Mouse (Mus musculus): Measurements from ENCODE around the gene Trabd.

Gene Trabd

DNA sequence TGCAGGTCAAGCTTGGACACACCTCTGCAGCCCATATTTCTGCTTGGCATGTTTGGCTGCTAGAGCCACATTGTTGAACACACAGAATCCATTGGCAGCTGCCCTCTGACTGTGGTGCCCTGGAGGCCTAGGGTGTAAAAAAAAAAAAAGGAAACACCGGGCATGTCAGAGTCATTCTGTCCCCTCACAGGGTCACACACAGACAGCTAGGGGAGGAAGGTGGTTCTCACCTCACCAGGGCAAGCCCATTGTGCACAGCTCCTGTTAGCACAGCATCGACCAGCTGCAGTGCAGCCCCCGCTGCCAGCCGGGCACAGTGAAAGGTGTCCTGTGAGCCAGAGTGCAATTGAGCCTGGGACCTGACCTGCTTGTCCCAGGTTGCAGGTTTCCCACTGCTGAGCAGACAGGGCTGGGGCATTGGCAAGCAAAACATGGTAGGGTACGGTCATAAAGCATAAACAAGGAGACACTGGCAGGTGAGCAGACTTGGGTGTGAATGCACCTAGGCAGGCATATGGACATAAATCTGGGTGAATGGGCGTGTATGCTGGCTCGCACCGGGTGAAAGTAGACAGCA lies 52.5 kb downstream of the Trabd start:
- no peak for DNase-seq (ENCODE audit: low read depth)

- peak; percentile 78 for DNase-seq (ENCODE audit: low read depth)
Observed at GRCm38 (mm10) chr15:89128382-89129350, 53.7 kb downstream of the Trabd start, which contains the start of gene Hdac10. TSS of gene Hdac10 (minus strand) at chr15:89128700.

DNA sequence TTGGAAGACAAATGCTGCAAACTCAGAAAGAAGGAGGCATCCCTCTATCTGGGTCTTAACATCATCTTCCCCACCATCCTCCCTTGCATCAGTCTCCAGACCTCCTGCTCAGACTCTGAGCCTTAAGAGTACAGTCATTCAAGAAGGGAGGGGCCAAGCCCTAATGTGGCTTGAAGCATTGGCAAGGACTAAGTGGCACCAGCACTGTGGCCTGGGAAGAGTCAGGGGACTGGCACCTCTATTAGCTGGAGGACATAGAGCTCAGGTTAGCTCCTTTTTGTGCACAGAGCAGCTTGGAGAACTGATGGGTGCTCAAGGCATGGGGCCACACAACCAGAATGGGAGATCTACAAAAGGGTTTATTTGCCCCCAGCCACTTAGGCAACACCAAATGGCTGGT lies 55.3 kb downstream of the Trabd start:
- no peak for DNase-seq (ENCODE audit: low read depth)

DNA sequence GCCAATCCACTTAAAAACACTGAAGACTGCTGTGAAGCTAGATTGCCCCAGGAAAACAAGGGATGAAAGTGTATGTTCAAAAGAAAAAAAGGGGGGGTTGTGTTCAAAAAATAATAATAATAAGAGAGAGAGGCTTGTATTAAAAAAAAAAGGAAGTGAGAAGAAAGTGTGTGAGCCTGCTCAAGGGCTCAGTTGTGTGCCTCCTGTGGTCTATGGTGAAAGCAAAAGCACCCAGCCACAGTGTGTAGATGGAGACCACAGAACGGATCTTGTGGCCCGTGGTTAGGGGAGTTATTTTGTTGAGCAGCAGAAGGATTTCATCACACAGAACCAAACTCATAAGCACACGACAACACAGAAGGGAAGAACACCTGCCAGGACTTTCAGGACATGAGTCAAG lies 56.4 kb downstream of the Trabd start:
- no peak for DNase-seq (ENCODE audit: low read depth)

Measured in c-Kit-positive CD71-positive TER-119-negative erythroid progenitor cells, embryonic 14.5 days (primary cell).